In genomic region chr5:36960501-36960900, GRCm38 (mm10) we compare ENCODE assay signal across 8 mouse cellular contexts. TPM values are rescaled to one million over a fixed set of nuclear protein-coding genes. Genes with fewer than 3 reads are reported as not detected.
DNase-seq lines count a peak whose midpoint lies in the region; ATAC-seq and TF ChIP-seq lines count a peak whose summit lies in the region.

No protein-coding gene starts in this region.

- no peak overlapping the region for H3K4me3 ChIP-seq in liver, postnatal 0 days (ENCODE audit: low read depth, low read length)

- peak; percentile 20 to 33 for DNase-seq in adrenal gland, postnatal 36 days
- DNase-seq in adrenal gland, adult 8-10 months: no peak
- peak; percentile 66 for DNase-seq in right cerebral cortex, adult 18-20 months
- no peak for DNase-seq in right cerebral cortex, postnatal 4 days
- peak; percentile 52 to 78 for DNase-seq in left cerebral cortex, postnatal 14 days (ENCODE audit: low spot score in 2 of 2)
- DNase-seq in right cerebral cortex, postnatal 36 days (ENCODE audit: low spot score in 2 of 2): peak; percentile 58 to 68
- DNase-seq in layer of hippocampus, postnatal 14 days (ENCODE audit: low spot score in 2 of 2): no peak
- no peak for DNase-seq in liver, postnatal 0 days

- no peak overlapping the region for H3K9ac ChIP-seq in liver, postnatal 0 days (replicated peaks)

- no peaks in the 10 kb centered on the region; the same call in 1 of the 2 replicates for H3K36me3 ChIP-seq in liver, postnatal 0 days (replicated peaks; ENCODE audit: insufficient read depth, low read length)

- H3K4me1 ChIP-seq in liver, postnatal 0 days (ENCODE audit: insufficient read depth): no peaks in the 10 kb centered on the region

- H3K27ac ChIP-seq in liver, postnatal 0 days (ENCODE audit: low read depth): no peak overlapping the region

- no peak for ATAC-seq in liver, postnatal 0 days

- intact Hi-C loops in left cerebral cortex, postnatal 14 days (cut with DNase I): no loop called here

- no peaks in the 10 kb centered on the region for H3K9me3 ChIP-seq in liver, postnatal 0 days (ENCODE audit: low read length)

- 47% methylated on average over 5 of the region's 5 CpGs for WGBS in liver, postnatal 0 days (ENCODE audit: insufficient replicate concordance)

- H3K4me2 ChIP-seq in liver, postnatal 0 days (ENCODE audit: low read depth, low read length): no peak overlapping the region

- TF ChIP-seq EP300 in liver, postnatal 0 days (IDR thresholded peaks at IDR 0.05; ENCODE audit: low read depth): no peak

- TF ChIP-seq CTCF in liver, postnatal 0 days (IDR thresholded peaks at IDR 0.05; ENCODE audit: low read depth): no peak

- H3K27me3 ChIP-seq in liver, postnatal 0 days (ENCODE audit: insufficient read depth, low read length): no peaks in the 10 kb centered on the region

RNA-seq across cellular contexts. Expression of gene Wfs1, which starts 28.5 kb away (rescaled TPM):
- total RNA-seq in adrenal gland, postnatal 36 days (2021): 10 to 100 TPM; 29.2 to 74.8 TPM
- total RNA-seq in adrenal gland, adult 8-10 months (2022): 100 to 1,000 TPM in 2 of 4 experiments, 10 to 100 TPM in 2; 36.1 to 156 (median 79.3) TPM
- total RNA-seq in left cerebral cortex, postnatal 14 days (2021): 100 to 1,000 TPM in 1 of 2 experiments, 10 to 100 TPM in 1; 94.8 to 121 TPM
- 100 to 1,000 TPM; 115 to 126 TPM for total RNA-seq in layer of hippocampus, postnatal 14 days (2021)
- 1.7 and 1.9 TPM in 2 replicates for polyA plus RNA-seq in liver, postnatal 0 days (2015; fragmentation: Nextera tagmentation; extraction: Ambion mirVana)

Comparison
In these comparisons a context has a peak if more than half of its experiments do, and no peak if none do; other contexts are left out.
1. DNase-seq: peak in adrenal gland, postnatal 36 days (2 of 2), right cerebral cortex, adult 18-20 months (single experiment), left cerebral cortex, postnatal 14 days (2 of 2) and right cerebral cortex, postnatal 36 days (2 of 2); none in adrenal gland, adult 8-10 months (single experiment), right cerebral cortex, postnatal 4 days (single experiment), layer of hippocampus, postnatal 14 days (0 of 2) and liver, postnatal 0 days (single experiment).